Mouse (Mus musculus): ENCODE results near the gene Gm973.

The Gm973 gene

GRCm38 (mm10) chr1:59516026-59516917 is at the start of gene Gm973:
TSS of gene Gm973 (plus strand) at chr1:59516264.
- peak; percentile 47 for DNase-seq (ENCODE audit: low read depth)

DNA sequence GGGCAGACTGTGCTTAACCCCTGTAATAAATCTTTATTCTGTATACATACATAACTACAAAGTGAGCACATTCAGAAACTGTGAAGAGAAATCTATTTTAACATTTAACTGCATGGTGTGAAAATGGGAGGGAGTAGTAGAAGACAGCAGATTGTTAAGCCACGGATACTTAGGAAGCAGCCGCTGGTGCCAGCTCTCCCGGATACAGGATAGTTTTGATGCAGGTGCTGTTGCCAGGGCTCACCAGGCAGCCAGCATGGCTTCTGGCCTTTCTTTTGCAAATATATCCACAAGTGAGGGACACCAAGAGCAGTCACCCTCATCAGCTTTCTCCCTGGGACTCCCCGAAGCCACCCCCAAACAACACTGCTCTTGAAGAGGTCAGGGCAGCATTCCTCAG is 46.9 kb upstream of the Gm973 start:
- no peak for DNase-seq (ENCODE audit: low read depth)

- no peak for DNase-seq (ENCODE audit: low read depth)
These were observed 45.3 kb upstream of the Gm973 start for GRCm38 (mm10) chr1:59470766-59471165.

GRCm38 (mm10) chr1:59472368-59473180 is 43.5 kb upstream of the Gm973 start:
- no peak for DNase-seq (ENCODE audit: low read depth)

- no peak for DNase-seq (ENCODE audit: low read depth)
These were observed 42.9 kb upstream of the Gm973 start for GRCm38 (mm10) chr1:59473181-59473555.

DNA sequence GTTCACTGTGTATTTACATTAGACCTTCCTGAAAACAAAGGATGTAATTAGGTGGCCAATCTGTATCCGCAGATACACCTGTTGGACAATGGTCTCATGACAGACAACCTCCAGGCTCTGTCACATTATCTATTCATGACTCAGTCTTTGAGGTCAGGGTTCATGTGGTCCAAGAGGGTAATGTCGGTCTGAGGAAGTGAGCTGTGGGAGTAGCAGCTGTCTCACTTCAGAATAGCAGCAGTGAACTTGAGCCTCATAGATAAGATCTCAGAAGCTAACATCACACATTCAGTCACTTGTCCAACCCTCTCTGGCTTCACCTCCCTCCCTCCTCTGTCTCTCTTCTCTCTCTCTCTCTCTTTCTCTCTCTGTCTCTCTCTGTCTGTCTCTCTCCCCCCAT is 40.4 kb upstream of the Gm973 start:
- no peak for DNase-seq (ENCODE audit: low read depth)

- DNase-seq (ENCODE audit: low read depth): no peak
These were observed 37.2 kb upstream of the Gm973 start for GRCm38 (mm10) chr1:59478911-59479310.

- peak; percentile 54 for DNase-seq (ENCODE audit: low read depth)
These were observed 35.1 kb upstream of the Gm973 start for GRCm38 (mm10) chr1:59480821-59481455.

DNA sequence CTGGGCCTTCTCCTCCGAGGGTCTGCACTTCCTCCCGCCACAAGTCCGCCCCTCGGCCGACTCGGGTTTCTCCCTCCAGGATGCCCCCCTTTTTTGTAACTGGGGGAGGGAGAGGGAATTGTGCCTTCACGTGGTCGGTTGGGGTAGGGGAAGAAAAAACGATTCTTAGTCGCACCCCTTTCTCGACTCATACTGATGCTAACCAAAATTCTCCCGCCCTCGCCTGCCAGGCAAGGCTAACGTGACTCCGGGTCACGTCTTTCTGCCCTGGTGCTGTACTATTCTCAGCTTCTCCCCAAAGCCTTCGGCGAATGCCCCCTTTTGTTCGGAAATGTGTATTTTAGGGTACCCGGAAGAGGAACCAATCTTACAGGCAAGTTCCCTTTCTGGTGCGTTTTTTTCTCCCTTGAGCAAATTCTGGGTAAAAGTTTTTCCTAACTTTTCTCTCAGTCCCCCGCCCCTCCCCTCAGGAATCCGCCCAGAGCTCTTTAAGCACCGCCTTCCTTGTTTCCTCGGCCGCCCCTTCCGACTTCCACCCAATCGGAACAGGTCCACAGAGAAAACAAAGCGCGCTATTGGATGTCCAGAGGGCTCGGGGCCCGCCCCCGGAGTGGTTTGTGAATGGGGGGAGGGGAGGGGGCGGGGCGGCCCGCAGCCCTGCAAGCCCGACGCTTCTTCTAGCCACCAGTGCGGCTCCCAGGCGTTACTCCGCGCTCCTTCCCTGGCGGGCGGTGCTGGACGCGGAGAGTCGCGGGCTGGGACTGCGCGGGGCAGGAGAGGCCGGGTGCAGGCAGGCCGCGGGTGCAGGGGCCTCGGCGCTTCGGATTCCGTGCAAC is 34.4 kb upstream of the Gm973 start:
- peak; percentile 99 for DNase-seq (ENCODE audit: low read depth)

DNA sequence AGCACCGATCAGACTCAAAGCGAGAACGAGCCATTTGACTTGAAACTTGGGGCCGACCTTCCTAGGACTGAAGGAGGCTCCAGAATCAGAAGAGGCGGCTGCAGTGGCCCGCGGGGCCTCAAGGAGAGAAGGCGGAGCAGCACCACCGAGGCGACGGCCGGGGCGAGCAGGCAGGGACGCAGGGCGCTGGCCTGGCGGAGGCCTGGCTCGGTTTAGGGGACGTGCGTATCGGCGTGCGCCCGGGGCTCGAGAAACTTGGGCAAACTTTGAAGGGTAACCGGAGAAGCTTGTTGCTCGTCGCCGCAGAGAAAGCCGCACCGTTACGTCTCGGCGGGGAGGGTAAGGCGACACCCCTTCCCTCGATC is 33.8 kb upstream of the Gm973 start, which contains the start of gene Fzd7:
TSS of gene Fzd7 (plus strand) at position 94 of the 365 bp plus-strand sequence.
- no peak for DNase-seq (ENCODE audit: low read depth)

DNA sequence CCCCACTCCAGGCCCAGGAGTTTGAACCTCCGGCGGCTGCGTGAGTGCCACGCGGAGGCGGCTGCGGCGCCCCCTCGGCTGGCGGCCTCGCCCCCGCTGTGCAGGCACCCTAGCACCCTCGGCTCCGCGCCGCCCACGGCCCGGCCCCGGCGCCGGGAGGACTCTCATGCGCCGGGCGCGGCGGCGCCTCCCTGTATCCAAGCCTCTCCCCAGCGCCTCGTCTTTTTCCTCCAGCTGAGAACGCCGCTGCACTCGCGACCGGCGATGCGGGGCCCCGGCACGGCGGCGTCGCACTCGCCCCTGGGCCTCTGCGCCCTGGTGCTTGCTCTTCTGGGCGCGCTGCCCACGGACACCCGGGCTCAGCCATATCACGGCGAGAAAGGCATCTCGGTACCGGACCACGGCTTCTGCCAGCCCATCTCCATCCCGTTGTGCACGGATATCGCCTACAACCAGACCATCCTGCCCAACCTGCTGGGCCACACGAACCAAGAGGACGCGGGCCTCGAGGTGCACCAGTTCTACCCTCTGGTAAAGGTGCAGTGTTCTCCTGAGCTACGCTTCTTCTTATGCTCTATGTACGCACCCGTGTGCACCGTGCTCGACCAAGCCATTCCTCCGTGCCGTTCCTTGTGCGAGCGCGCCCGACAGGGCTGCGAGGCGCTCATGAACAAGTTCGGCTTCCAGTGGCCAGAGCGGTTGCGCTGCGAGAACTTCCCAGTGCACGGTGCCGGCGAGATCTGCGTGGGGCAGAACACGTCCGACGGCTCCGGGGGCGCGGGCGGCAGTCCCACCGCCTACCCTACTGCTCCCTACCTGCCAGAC is 33.2 kb upstream of the Gm973 start:
- DNase-seq (ENCODE audit: low read depth): peak; percentile 64

- peak; percentile 87 for DNase-seq (ENCODE audit: low read depth)
These were observed 32.4 kb upstream of the Gm973 start for GRCm38 (mm10) chr1:59483521-59484245.

GRCm38 (mm10) chr1:59484314-59484713 is 31.8 kb upstream of the Gm973 start:
- DNase-seq (ENCODE audit: low read depth): no peak

GRCm38 (mm10) chr1:59484791-59485785 is 31.0 kb upstream of the Gm973 start:
- peak; percentile 69 for DNase-seq (ENCODE audit: low read depth)

DNA sequence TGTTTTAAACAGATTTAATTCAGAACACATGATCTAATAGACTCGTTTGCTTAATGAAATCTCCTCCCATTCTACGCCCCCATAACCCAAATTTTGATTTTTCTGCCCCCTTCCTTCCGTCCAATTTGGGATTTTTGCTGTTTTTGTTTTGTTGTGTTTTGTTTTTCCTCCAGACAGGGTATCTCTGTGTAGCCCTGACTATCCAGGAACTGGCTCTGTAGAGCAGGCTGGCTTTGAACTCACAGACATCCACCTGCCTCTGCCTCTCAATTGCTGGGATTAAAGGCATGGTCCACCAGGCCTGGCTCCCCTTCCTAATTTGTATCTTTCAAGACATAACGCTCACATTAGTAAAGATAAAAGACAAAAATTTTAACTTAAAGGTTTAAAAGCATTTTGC is 30.3 kb upstream of the Gm973 start:
- no peak for DNase-seq (ENCODE audit: low read depth)

- DNase-seq (ENCODE audit: low read depth): peak; percentile 74
These were observed 28.4 kb upstream of the Gm973 start for GRCm38 (mm10) chr1:59487651-59488051.

DNA sequence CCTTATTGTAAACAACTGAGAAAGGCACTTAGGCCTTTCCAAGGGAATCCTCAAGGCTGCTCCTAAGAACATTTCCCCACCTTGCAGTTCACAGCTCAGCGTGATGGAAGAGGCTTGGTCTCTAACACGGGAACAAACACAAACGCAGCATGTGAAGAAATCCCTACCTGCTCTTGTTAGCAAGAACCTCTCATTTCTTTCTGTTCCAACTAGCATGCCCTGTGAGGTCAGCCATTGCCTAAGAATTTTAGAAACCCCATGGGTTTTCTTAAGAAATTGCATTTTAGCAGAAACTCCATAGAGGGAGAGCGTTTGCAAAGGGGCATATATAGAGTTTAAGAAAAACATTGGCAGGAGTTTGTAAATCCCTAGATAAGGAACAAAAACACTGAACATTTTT is 27.6 kb upstream of the Gm973 start:
- peak; percentile 54 for DNase-seq (ENCODE audit: low read depth)

DNA sequence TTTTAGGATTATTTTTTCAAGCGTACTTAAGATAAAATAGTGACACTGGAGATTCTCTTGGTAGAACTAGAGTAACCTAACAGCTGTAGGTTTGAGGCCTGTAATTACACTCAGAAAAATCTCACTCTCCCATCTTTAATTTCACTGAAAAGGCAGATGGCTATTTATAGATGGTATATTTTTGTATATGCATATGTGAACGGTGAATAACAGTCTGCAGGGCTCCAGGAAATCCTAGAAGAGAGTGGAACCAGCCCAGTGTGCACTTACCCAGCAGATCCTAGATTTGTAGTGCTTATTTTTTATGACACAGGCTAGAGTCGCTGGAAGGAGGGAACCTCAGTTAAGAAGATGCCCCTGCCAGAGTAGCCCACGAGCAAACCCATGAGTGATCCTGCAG is 27.1 kb upstream of the Gm973 start:
- DNase-seq (ENCODE audit: low read depth): peak; percentile 15

DNA sequence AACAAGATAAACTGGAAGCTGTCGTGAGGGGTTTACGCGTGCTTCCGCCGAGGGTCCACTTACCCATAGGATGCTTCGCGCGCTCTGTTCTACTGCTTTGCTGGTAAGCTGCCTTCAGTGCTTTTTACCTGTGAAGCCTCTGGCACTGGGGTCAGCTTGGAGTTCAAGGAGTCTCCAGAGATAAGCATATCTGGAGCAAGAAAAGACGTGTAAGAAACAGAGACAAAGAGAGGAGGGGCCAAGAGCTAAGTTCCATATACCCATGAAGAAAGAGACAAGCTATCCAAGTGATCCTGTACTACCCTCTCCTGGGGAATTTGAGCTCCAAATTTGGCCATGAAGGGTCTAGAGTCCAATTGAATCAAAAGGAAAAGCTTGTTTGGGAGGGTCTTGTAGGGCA is 24.5 kb upstream of the Gm973 start:
- DNase-seq (ENCODE audit: low read depth): no peak

All from NIH3T3 (cell line).